Mouse (Mus musculus): ENCODE results near the gene B9d1.

- TF ChIP-seq POLR2A (IDR thresholded peaks at IDR 0.05; ENCODE audit: low read depth, low read length) (no peak), CTCF (IDR thresholded peaks at IDR 0.05; ENCODE audit: extremely low read depth, insufficient read length, insufficient replicate concordance, low read depth, low read length) (no peak)
These were observed 13.0 kb downstream of the B9d1 start for GRCm38 (mm10) chr11:61517971-61518370.
